Mouse (Mus musculus): ENCODE results near the gene Dedd2. TPM values are rescaled to one million over a fixed set of nuclear protein-coding genes. Genes with fewer than 3 reads are reported as not detected.
"Not testable (repeated sequence)": the region's sequence is repeated elsewhere in the genome, so short reads cannot be mapped to it uniquely, and the experiment has no call there.

Gene Dedd2
- total RNA-seq (2022): 10 to 100 TPM; 22.0 to 28.9 (median 26.5) TPM

GRCm38 (mm10) chr7:25220457-25221101 lies at the start of gene Dedd2:
Gene Dedd2 (minus strand): TSS chr7:25220615.
- no peak for DNase-seq (ENCODE audit: low spot score in 2 of 2)

GRCm38 (mm10) chr7:25269545-25270271 lies 49.3 kb upstream of the Dedd2 start:
- no peak for DNase-seq (ENCODE audit: low spot score in 2 of 2)

- DNase-seq (ENCODE audit: low spot score in 2 of 2): peak in 1 of 2 experiments; percentile 11
Observed at GRCm38 (mm10) chr7:25269029-25269428, 48.6 kb upstream of the Dedd2 start.

- DNase-seq (ENCODE audit: low spot score in 2 of 2): no peak
Observed at GRCm38 (mm10) chr7:25268588-25268987, 48.2 kb upstream of the Dedd2 start.

GRCm38 (mm10) chr7:25267751-25268463 lies 47.5 kb upstream of the Dedd2 start:
- peak; percentile 100 for DNase-seq (ENCODE audit: low spot score in 2 of 2)

GRCm38 (mm10) chr7:25267301-25267750 lies 46.9 kb upstream of the Dedd2 start, which contains the start of gene Cic:
Gene Cic (plus strand): TSS chr7:25267704.
- DNase-seq (ENCODE audit: low spot score in 2 of 2): peak; percentile 99

- DNase-seq (ENCODE audit: low spot score in 2 of 2): peak in 1 of 2 experiments; percentile 14
Observed at GRCm38 (mm10) chr7:25266180-25266962, 46.0 kb upstream of the Dedd2 start.

GRCm38 (mm10) chr7:25265743-25266142 lies 45.3 kb upstream of the Dedd2 start:
- DNase-seq (ENCODE audit: low spot score in 2 of 2): not testable (repeated sequence)

- DNase-seq (ENCODE audit: low spot score in 2 of 2): no peak
Observed at GRCm38 (mm10) chr7:25263968-25264870, 43.8 kb upstream of the Dedd2 start.

- DNase-seq (ENCODE audit: low spot score in 2 of 2): no peak
Observed at GRCm38 (mm10) chr7:25261896-25262295, 41.5 kb upstream of the Dedd2 start.

GRCm38 (mm10) chr7:25251822-25252221 lies 31.4 kb upstream of the Dedd2 start:
- no peak for DNase-seq (ENCODE audit: low spot score in 2 of 2)

GRCm38 (mm10) chr7:25251071-25251791 lies 30.8 kb upstream of the Dedd2 start:
- no peak for DNase-seq (ENCODE audit: low spot score in 2 of 2)

- peak; percentile 92 to 95 for DNase-seq (ENCODE audit: low spot score in 2 of 2)
Observed at GRCm38 (mm10) chr7:25250141-25250972, 29.9 kb upstream of the Dedd2 start, which contains the start of gene Erf. Gene Erf (minus strand): TSS chr7:25250761.

GRCm38 (mm10) chr7:25249314-25250140 lies 29.1 kb upstream of the Dedd2 start:
- peak in 1 of 2 experiments; percentile 58 for DNase-seq (ENCODE audit: low spot score in 2 of 2)

- no peak for DNase-seq (ENCODE audit: low spot score in 2 of 2)
Observed at GRCm38 (mm10) chr7:25248846-25249313, 28.5 kb upstream of the Dedd2 start.

GRCm38 (mm10) chr7:25248018-25248647 lies 27.7 kb upstream of the Dedd2 start:
- peak; percentile 74 to 88 for DNase-seq (ENCODE audit: low spot score in 2 of 2)

GRCm38 (mm10) chr7:25247498-25247897 lies 27.1 kb upstream of the Dedd2 start:
- no peak for DNase-seq (ENCODE audit: low spot score in 2 of 2)

Data from layer of hippocampus, adult 8-10 months (tissue).